Mouse (Mus musculus): Measurements from ENCODE around the gene Sbno2. TPM values are rescaled to one million over a fixed set of nuclear protein-coding genes. Genes with fewer than 3 reads are reported as not detected.

Sbno2 gene
- polyA plus RNA-seq (2015; fragmentation: Nextera tagmentation; extraction: Ambion mirVana), result 4.7 and 5.6 TPM in 2 replicates

DNA sequence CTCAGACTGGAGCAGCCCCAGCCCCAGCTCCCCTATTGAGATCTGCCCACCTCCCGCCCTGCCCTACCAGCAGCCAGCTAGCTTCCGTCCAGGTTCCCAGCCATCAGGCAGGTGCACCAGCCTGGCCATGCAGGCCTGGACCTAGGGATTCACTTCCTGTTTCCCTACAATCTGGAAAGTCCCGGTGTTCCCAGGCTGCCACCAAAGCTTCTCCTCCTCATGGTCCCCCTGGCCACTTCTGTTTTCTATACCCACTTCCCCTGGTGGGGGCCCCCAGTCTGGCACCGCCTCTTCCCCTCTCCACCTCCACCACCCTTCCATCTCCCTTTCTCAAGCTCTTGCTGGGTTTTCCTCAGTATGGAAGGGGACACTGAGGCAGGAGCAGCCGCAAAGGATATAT, at the start of gene Sbno2:
Gene Sbno2, minus strand, starts transcription at position 112 of the 400 bp plus-strand sequence.

DNA sequence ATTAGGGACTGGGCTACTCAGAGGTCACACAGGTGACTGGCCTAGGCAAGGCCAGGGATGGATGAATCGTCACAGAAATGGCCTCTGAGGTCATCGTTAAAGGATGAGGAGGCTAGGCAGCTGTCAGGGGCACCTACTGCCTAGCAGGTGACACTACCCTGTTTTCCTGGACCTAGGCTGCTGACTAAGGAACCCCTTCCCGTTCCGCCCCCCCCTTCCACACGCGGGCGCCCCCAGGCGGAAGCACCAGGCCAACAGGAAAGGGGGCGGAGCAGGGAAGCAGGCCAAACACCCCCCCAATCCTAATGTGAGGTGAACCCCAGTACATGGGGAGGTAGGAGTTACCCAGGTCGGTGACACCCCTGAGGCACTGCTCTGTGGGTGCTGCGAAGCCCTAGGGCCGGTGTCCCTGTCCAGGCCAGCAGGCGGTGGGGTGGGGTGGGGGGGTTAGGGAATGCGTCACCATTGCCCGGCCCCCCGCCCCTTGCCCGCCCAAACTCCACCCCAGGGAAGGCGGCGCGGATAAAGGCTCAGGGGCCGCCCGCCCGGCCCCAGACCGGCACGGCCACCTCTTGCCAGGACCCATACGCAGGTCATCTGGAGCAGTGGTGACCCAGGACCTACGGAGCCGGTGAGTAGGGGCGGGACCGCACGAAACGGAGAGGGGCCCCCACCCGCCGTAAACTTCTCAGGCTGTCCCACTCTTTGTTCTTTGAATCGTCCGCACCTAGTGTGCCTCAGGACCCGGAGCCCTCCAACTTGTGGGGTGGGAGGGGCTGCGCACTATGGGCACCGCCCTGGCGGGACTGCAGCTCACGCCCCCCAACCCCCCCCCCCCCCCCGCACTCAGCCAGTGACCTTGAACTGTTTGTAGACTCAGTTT, 42.6 kb upstream of the Sbno2 start, which contains the start of gene Midn:
Gene Midn, plus strand, starts transcription at position 554 of the 883 bp plus-strand sequence.

DNA sequence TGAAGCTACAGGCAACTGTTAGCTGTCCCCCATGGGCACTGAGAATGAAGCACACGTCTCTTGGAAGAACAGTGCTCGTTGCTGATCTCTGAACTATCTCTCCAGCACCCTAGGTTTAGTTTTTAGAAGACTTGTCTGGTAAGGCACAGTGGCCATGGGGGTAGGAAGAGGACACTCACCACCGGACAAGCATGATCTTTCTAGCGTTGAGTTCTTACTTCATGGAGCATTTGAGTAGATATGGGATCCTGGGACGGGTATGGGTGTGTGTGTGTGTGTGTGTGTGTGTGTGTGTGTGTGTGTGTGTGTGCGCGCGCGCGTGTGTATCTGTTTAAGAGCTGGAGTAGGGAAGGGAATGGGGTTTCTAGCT, 35.3 kb upstream of the Sbno2 start, which contains the start of gene Cbarp:
Gene Cbarp, minus strand, starts transcription at position 170 of the 370 bp plus-strand sequence.

DNA sequence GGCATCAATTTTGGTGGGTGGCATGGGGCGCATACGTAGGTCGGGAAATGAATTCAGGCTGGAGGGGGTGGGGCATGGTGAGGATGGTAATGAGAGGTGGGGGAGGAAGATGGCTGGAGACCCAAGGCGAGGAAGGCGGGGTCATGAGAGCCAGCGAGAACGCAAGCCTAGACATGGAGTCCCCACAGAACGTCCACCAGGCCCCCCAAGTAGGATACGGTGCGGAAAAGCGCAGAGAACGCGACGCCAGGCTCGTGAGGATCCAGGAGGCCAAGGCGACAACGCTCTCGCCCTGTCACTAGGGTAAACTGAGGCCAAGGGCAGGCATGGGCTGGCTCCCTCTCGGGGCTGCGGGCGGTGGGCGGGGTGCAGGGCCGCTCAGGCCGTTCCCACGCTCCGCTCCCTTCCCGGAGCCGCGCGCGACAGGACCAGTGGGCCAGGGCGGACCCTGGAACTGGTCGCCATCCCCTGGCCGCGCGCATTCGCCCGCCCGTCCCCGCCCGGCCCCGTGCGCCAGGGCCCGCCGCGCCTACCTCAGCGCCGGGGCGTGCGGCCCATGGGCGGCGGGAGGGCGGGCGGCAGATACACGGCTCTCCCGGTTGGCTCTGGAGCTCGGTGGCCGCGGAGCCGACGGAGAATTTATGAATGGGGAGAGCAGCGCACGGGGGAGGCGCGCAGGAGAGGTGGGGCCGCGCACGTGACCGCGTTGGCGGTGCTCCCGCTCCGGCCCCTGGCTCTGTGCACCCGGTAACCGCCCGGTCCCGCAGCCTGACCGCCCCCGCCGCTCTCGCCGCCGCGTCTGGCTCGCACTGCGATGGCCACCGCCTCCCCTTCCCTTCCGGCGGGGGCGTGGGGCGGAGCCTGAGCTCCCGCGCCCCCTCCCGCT, 33.4 kb upstream of the Sbno2 start, which contains the start of gene Atp5d:
Gene Atp5d, plus strand, starts transcription at position 80 of the 886 bp plus-strand sequence.

DNA sequence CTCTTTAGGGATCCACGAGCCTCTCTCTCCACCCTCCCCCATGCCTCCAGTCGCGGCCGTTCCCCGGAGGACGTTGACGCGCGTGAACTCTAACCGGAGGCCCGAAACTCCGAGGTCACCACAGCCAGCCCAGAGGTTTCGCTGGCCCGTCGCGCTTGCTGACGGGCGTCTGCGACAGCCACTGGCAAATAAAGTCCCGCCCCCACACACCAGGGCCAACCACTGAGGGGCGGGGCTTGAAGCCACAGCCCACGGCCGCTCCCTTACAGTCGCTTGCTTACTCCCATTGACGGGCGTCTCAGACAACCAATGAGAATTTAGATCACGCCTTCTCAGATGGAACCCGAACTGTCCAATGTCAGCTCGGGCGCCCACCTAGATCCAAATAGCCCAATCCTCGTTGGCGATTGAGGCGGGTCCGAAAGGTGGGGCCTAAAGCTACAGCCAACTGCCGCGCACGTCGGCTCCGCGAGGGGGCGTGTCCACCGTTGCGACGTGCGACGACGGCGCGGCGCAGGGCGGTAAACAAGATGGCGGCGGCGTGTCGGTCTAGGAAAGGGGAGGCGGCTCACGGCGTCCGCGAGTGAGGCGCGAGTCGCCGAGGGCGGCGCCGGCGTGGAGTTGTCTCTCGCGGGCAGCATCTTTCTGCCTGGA, 10.0 kb upstream of the Sbno2 start, which contains the start of gene Stk11:
Gene Stk11, plus strand, starts transcription at position 514 of the 654 bp plus-strand sequence.

DNA sequence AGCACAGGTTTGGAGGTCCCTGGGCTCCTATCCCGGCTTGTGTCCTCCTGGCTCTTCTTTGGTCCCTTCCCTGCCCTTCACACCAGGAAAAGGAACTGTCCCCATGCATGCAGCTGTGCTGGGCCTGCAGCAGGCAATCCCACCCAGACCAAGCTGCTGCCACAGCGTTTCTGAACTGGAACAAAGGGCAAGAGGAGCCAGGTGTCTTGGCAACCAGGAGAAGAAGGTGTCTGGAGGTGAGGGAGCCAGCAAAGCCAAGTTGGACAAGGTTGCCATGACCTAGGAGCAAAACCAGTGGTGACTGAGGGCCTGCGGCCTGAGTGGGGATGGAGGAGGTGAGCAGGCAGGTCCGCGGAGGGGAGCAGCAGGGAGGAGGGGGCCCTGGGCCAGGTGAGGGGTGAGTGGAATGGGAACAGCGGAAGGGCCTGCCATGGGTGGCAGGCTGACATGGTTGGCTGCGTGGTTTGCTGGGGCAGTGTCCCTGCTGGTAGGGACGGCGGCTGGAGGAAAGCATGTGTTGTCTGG, 58.3 kb downstream of the Sbno2 start, which contains the start of gene Gpx4:
Gene Gpx4, plus strand, starts transcription at position 126 of the 525 bp plus-strand sequence.

DNA sequence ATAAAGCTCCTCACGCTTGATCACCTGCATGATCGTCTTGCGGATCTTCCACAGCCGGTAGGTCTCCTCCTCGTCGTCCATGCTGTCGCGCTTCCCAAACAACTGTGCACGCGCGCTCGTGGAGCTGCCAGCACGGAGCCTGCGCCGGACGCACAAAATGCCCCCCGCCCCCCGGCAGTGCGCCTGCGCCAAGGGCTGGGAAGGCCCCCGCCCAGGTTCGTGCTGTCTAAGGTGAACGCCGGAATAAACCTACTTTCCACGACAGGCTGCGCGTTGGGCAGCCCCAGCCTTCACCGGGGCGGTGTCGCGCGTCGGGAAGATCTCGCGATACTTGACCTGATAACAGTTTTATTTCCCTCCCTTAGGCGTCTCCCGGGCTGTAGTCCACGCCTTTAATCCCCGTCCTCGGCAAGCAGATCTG, 65.8 kb downstream of the Sbno2 start, which contains the start of gene Polr2e:
Gene Polr2e, minus strand, starts transcription at position 237 of the 421 bp plus-strand sequence.

DNA sequence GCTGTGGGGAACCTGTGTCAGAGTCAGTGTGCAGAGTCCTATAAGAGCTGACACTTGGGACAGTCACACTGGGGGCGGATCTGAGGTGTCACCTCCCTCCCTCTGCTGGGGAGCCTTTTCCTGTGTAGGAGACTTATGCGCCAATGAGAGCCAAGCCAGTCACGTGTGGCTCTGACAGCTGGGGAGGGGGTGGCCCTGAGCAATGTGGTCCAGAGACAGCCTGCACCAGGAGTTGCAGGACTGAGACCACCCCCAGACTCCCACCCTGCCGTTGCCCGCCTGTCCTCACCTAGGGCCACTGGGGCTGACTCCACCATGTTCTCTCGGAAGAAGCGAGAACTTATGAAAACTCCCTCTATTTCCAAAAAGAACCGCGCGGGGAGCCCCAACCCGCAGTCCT, 88.9 kb downstream of the Sbno2 start, which contains the start of gene Arhgap45:
Gene Arhgap45, plus strand, starts transcription at position 143 of the 400 bp plus-strand sequence.

Other genes with a start within 250 kb of the Sbno2 start
- gene Prtn3, start 231.1 kb downstream of the Sbno2 start, polyA plus RNA-seq (2015; fragmentation: Nextera tagmentation; extraction: Ambion mirVana), result 0.76 and 0.79 TPM in 2 replicates
- gene Plppr3, start 230.9 kb downstream of the Sbno2 start, polyA plus RNA-seq (2015; fragmentation: Nextera tagmentation; extraction: Ambion mirVana), result 1.9 TPM in 2 replicates
- gene Elane, start 219.3 kb downstream of the Sbno2 start, polyA plus RNA-seq (2015; fragmentation: Nextera tagmentation; extraction: Ambion mirVana), result 0.24 and 1.7 TPM in 2 replicates
- gene Cfd, start 214.7 kb downstream of the Sbno2 start, polyA plus RNA-seq (2015; fragmentation: Nextera tagmentation; extraction: Ambion mirVana), result 53.1 and 1,890 TPM in 2 replicates
- gene Med16, start 196.6 kb downstream of the Sbno2 start, polyA plus RNA-seq (2015; fragmentation: Nextera tagmentation; extraction: Ambion mirVana), result 22.4 and 23.7 TPM in 2 replicates
- 15.9 TPM in 1 of 2 replicates, not detected in the other for gene Gm26602, start 194.7 kb downstream of the Sbno2 start, polyA plus RNA-seq (2015; fragmentation: Nextera tagmentation; extraction: Ambion mirVana)
- gene Kiss1r, start 188.6 kb downstream of the Sbno2 start, polyA plus RNA-seq (2015; fragmentation: Nextera tagmentation; extraction: Ambion mirVana), result 0.36 and 0.54 TPM in 2 replicates
- 89.9 and 90.5 TPM in 2 replicates for gene R3hdm4, start 184.4 kb downstream of the Sbno2 start, polyA plus RNA-seq (2015; fragmentation: Nextera tagmentation; extraction: Ambion mirVana)
- 0.69 and 2.1 TPM in 2 replicates for gene Arid3a, start 178.5 kb downstream of the Sbno2 start, polyA plus RNA-seq (2015; fragmentation: Nextera tagmentation; extraction: Ambion mirVana)
- gene Wdr18, start 145.4 kb downstream of the Sbno2 start, polyA plus RNA-seq (2015; fragmentation: Nextera tagmentation; extraction: Ambion mirVana), result 55.1 and 61.1 TPM in 2 replicates
- gene Grin3b, start 134.9 kb downstream of the Sbno2 start, polyA plus RNA-seq (2015; fragmentation: Nextera tagmentation; extraction: Ambion mirVana), result 0.32 and 0.43 TPM in 2 replicates
- gene Tmem259, start 121.2 kb downstream of the Sbno2 start, polyA plus RNA-seq (2015; fragmentation: Nextera tagmentation; extraction: Ambion mirVana), result 23.1 and 23.6 TPM in 2 replicates
- gene Cnn2, start 117.0 kb downstream of the Sbno2 start, polyA plus RNA-seq (2015; fragmentation: Nextera tagmentation; extraction: Ambion mirVana), result 44.5 and 55.3 TPM in 2 replicates
- 1.5 TPM in 2 replicates for gene Abca7, start 109.1 kb downstream of the Sbno2 start, polyA plus RNA-seq (2015; fragmentation: Nextera tagmentation; extraction: Ambion mirVana)
- gene Arhgap45, start 88.9 kb downstream of the Sbno2 start, polyA plus RNA-seq (2015; fragmentation: Nextera tagmentation; extraction: Ambion mirVana), result 2.7 and 4.2 TPM in 2 replicates
- 132 and 134 TPM in 2 replicates for gene Polr2e, start 65.8 kb downstream of the Sbno2 start, polyA plus RNA-seq (2015; fragmentation: Nextera tagmentation; extraction: Ambion mirVana)
- gene Gpx4, start 58.4 kb downstream of the Sbno2 start, polyA plus RNA-seq (2015; fragmentation: Nextera tagmentation; extraction: Ambion mirVana), result 705 and 782 TPM in 2 replicates
- 13.9 and 16.6 TPM in 2 replicates for gene Stk11, start 10.2 kb upstream of the Sbno2 start, polyA plus RNA-seq (2015; fragmentation: Nextera tagmentation; extraction: Ambion mirVana)
- gene Atp5d, start 33.1 kb upstream of the Sbno2 start, polyA plus RNA-seq (2015; fragmentation: Nextera tagmentation; extraction: Ambion mirVana), result 1,084 and 1,218 TPM in 2 replicates
- 0.37 and 0.73 TPM in 2 replicates for gene Cbarp, start 35.3 kb upstream of the Sbno2 start, polyA plus RNA-seq (2015; fragmentation: Nextera tagmentation; extraction: Ambion mirVana)
- 6.1 and 8.5 TPM in 2 replicates for gene Midn, start 42.7 kb upstream of the Sbno2 start, polyA plus RNA-seq (2015; fragmentation: Nextera tagmentation; extraction: Ambion mirVana)
- gene Cirbp, start 60.4 kb upstream of the Sbno2 start, polyA plus RNA-seq (2015; fragmentation: Nextera tagmentation; extraction: Ambion mirVana), result 202 and 207 TPM in 2 replicates
- 4.9 and 6.3 TPM in 2 replicates for gene 1600002K03Rik, start 67.4 kb upstream of the Sbno2 start, polyA plus RNA-seq (2015; fragmentation: Nextera tagmentation; extraction: Ambion mirVana)
- 3.7 and 4.3 TPM in 2 replicates for gene Efna2, start 73.9 kb upstream of the Sbno2 start, polyA plus RNA-seq (2015; fragmentation: Nextera tagmentation; extraction: Ambion mirVana)
- gene Mum1, start 120.9 kb upstream of the Sbno2 start, polyA plus RNA-seq (2015; fragmentation: Nextera tagmentation; extraction: Ambion mirVana), result 44.5 and 52.6 TPM in 2 replicates
- 696 and 892 TPM in 2 replicates for gene Ndufs7, start 143.6 kb upstream of the Sbno2 start, polyA plus RNA-seq (2015; fragmentation: Nextera tagmentation; extraction: Ambion mirVana)
- gene Gamt, start 155.4 kb upstream of the Sbno2 start, polyA plus RNA-seq (2015; fragmentation: Nextera tagmentation; extraction: Ambion mirVana), result 487 and 520 TPM in 2 replicates
- gene Dazap1, start 155.9 kb upstream of the Sbno2 start, polyA plus RNA-seq (2015; fragmentation: Nextera tagmentation; extraction: Ambion mirVana), result 25.6 and 28.9 TPM in 2 replicates
- gene Rps15, start 186.9 kb upstream of the Sbno2 start, polyA plus RNA-seq (2015; fragmentation: Nextera tagmentation; extraction: Ambion mirVana), result 529 and 552 TPM in 2 replicates
- 0.19 and 0.21 TPM in 2 replicates for gene Apc2, start 190.4 kb upstream of the Sbno2 start, polyA plus RNA-seq (2015; fragmentation: Nextera tagmentation; extraction: Ambion mirVana)
- 23.0 and 30.4 TPM in 2 replicates for gene 2310011J03Rik, start 215.0 kb upstream of the Sbno2 start, polyA plus RNA-seq (2015; fragmentation: Nextera tagmentation; extraction: Ambion mirVana)
- 2.4 and 4.2 TPM in 2 replicates for gene Pcsk4, start 223.9 kb upstream of the Sbno2 start, polyA plus RNA-seq (2015; fragmentation: Nextera tagmentation; extraction: Ambion mirVana)
- gene Reep6, start 224.4 kb upstream of the Sbno2 start, polyA plus RNA-seq (2015; fragmentation: Nextera tagmentation; extraction: Ambion mirVana), result 3.6 and 16.4 TPM in 2 replicates
- 12.6 and 13.8 TPM in 2 replicates for gene Adamtsl5, start 242.8 kb upstream of the Sbno2 start, polyA plus RNA-seq (2015; fragmentation: Nextera tagmentation; extraction: Ambion mirVana)

Measured in skeletal muscle tissue, postnatal 0 days (tissue).